Mouse (Mus musculus): Measurements from ENCODE around the gene Prrt1.

DNA sequence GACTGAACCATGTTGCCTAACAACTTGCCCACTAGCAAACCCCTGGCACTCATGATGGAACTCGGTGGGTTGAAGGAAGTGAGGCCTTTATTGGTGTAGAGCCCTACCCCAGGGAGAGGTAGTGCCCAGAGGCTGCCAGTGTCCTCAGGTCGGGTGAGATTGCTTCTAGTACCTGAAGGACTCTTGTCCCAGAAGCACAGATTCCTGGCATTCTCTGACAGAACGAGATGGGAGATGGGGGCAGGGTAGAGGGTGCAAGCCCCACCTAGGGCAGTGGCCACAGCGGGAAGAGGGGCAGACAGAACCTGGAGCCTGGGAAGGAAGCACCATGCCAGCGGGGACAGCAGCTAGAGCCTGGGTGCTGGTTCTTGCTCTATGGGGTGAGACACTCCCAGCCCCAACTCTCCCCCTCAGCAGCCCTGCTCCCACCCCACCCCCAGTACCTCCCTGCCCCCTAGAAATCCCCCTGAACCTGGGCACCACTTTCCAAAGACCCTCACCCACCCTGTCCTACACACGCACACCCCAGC lies 31.7 kb upstream of the Prrt1 start, which contains the start of gene Ager:
- TF ChIP-seq CTCF (IDR thresholded peaks at IDR 0.05; ENCODE audit: borderline replicate concordance, insufficient read depth, low read depth, low read length) (no peak), POLR2A (IDR thresholded peaks at IDR 0.05; ENCODE audit: borderline replicate concordance, insufficient read depth, low read length) (no peak)

All from cerebellum, adult 2 months (tissue).